Mouse (Mus musculus): ENCODE measurements at regions not wholly inside any gene's neighbourhood (a gene's known extent, or its start where the extent isn't known, plus 50 kb on each side); places are given as distances from the start of the nearest gene placed in this dataset.

DNA sequence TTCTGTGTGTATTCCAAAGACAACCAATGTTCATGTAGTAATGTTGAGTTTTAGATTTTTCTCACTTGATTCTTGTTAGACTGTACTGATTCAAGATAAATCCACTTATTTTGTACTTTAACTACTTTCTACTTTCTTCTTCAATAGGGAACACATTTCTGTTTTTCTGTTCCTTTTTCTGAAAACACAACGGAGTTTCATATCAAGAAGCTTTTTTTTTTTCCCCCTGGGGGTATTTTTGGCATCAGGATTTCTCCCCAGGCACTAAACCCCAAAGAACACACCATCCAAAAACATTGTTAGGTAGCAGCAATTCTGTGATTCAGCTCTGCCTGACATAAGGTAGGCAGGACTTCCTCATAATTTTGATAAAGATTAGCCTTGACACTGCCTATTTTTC lies 1200.7 kb downstream of the Gsdmc2 start:
- DNase-seq (ENCODE audit: low spot score in 2 of 2) = no peak

DNA sequence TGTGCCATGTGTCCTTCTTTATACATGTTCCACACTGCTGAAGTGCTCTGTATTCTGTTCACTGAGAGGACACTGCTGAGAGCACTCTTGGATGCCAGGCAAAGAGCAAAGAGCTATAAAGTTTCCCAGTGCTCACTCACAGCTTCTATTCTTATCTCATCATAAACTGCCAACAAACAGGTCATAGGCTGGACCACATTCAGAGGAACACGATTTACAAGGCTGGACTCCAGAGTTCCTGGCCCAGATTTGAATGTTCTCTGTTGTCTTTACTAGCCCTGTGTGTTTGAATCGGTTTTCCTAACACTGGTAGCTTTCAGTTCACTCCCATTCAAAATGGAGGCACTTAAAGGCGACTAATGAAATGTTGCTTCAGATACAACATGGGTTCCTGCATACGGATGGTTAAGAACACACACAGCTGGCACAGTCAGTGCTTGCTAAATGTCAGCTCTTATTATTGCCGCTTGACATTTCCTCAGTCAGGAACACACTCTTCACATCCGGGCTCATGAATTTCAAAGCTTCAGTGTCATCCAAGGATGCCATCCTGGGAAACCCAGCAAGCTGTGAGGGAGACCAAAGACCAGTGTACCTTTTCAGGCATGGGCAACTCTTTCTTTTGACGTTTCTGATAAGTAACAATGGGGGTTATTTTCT lies 1203.8 kb downstream of the Gsdmc2 start:
- no peak for DNase-seq (ENCODE audit: low spot score in 2 of 2)

DNA sequence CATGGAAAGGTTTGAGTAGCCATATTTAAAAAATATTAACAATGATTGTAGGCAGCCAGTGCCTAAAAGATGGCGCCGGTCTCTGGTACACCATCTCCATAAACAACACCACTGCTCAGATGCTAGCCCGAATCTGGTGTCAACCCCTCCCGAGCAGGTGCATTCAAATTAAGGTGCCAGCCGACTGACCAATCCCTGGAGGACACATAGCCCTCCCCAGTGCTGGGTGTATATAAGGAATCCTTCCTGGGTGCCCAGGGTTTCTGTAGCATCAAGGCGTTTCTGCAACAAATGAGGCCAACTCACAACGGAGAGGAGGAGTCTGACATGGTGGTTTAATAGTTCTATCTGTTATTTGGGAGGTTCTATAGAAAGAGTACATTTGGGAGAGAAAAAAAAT lies 1219.6 kb downstream of the Gsdmc2 start:
- DNase-seq (ENCODE audit: low spot score in 2 of 2) = no peak

DNA sequence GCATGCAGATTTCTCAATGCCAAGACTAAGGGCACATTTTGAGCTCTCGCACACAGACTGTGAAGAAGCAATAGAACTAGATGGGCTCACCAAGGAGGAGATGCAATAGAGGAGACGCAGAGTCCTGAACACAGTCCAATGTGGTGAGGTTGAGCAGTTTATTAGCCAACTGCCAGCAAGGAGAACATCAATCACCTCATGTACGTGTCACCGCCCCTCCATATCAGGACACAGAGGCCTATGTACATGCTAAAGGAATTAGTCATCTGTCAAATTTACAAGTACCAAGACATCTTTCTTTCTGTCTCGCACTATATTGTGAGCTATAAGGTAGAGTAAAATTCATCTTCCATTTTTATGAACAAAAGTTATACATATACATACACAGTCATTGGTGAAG lies 1228.9 kb downstream of the Gsdmc2 start:
- DNase-seq (ENCODE audit: low spot score in 2 of 2) = no peak

DNA sequence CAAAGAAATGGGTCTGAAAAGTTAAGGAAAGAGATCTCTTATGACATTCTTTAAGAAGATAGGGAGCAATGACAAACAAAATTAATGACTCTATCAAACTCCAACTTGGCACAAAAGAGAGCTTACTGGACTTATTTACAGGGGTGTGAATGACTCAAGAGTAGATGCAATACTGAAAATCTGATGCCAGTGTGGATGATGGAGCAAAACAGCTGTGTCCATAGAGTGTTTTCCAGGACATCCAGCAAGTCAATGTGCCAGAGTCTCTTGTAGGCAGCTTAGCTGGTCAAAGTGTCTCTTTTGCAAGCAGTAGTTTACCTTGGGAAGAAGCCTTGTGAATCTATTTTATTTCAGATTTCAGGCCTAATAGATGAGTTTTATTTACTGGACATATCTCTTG lies 1248.2 kb downstream of the Gsdmc2 start:
- no peak for DNase-seq (ENCODE audit: low spot score in 2 of 2)

DNA sequence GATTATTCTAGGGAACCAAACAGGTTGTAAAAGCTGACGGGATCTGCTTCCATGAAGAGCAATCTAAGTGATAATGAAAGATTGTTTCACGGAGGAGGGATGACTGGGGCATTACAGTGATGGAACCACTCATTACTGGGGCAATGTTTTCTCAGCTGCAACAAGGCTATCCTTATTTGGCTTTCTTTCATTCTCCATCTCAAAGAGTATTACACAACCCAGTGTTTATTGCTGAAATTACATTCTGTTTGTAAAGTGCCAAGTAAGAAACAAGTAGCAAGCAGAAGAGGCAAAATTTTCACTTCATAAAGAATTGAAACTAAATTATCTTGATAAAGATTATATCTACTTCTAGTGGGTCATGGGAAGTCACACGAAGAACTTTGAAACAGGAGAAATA lies 1256.4 kb downstream of the Gsdmc2 start:
- no peak for DNase-seq (ENCODE audit: low spot score in 2 of 2)

DNA sequence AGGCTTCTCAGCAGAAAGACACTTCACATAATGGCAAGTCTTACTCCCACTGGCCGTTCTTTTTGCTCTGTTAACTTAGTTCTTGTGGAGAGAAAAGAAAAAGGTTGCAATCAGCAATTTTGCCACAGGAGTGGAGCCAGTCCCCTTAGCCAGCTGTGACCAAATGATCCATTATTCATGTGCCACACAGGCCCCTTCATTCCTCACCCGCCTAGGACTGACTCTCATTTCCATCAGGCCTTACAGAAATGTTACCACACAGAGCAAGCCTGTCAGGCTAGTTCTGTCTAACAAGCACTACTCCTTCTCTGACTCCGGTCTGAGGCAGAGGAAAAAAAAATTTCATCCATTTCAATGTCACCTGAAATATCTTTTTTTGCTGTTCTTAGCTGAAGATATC lies 1266.2 kb downstream of the Gsdmc2 start:
- no peak for DNase-seq (ENCODE audit: low spot score in 2 of 2)

DNA sequence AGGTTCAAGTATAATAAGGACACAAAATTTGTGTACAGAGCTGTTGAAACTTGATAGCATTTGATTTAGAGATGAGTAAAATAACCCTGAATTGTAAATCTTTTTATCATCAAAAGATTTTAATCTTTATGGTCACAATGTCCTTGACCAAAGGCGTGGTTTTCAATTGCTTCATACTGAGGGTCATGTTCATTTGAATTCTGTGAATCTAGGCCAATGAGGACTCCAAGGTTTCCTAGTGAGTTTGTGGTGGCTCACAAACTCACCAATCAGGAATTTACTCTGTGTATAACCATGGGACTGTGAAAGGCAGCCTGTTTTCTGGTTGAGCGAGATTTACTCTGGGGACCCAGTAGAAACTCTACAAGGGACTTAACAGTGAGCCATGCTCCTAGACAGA lies 1269.2 kb downstream of the Gsdmc2 start:
- DNase-seq (ENCODE audit: low spot score in 2 of 2) = no peak

DNA sequence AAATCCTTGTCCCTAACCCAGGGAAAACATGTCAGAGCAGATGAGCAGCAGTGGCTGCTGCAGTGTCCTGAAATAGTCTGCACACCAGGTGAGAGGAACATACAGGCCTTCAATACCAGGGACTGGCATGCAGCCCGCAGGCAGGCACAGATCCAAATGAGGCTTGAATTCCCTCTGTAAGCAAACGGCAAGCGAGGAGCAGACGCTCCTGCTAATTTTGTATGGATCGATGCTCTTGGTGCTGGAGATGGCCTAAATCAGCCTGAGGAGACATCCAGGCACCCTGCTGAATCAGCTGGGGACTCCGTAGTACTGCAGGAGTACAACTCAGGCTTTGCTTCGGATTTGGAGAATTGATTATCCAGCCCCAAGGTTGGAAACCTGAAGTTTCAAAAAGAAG lies 1273.2 kb downstream of the Gsdmc2 start:
- DNase-seq (ENCODE audit: low spot score in 2 of 2) = no peak

DNA sequence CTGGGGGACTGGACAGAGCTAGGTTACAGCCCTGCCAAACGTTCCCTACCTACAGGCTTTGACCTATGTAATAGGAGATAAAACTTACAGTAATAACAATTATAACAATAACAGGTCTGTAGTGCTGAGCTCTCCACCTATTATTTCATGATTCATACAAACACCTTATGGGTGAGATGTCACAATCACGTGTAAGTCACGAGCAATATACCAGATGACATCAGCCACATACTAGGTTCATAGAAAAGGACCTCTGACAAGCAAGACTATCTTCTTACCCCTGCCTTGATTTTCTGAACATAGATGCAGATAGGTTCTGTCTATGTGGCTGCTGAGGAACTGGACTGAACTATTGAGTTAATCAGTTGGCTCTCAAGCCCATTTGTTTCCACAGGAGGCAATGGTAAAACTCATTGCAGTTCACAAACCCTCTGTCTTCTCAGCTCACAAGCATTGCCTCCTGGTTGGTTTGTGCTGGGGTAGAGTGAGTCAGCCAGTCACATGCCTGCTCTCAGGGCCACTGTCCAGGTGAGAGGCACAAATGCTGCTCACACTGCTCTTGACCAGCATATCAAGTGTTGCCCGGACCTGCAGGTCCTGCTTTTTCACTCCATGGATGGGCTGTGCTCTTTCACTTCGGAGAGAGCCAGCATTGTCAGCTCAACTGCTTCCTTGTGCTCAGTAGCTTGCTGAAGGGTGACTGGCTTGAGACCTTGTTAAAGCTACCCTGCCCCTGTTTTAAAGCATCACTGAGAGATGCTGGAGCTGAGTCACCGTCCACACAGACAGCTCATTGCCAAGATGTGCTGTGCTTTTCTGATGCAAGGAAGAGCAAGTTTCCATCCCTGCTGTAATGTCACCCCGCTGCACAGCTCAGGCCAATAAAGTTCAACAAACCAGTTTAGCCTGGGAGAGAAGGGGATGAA lies 1275.9 kb downstream of the Gsdmc2 start:
- DNase-seq (ENCODE audit: low spot score in 2 of 2) = no peak

DNA sequence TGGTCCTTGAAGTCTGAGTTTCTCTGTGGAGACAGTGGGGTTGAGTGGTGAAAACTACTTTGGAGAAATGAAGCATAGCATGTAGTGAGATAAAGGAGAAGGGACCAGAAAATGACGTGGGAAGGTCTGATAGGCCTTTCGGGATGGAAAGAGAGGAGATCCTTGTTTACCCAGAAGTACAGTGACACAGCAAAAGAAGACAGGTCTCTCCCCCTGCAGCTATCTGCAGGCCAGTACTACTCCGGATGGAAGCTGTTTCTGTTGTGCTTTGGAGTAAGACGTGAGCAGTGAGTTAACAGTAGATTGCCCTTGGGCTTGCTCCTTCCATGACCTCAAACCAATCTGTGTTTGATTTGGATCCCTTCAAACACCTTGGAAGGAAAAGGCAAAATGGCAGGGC lies 1277.5 kb downstream of the Gsdmc2 start:
- no peak for DNase-seq (ENCODE audit: low spot score in 2 of 2)

DNA sequence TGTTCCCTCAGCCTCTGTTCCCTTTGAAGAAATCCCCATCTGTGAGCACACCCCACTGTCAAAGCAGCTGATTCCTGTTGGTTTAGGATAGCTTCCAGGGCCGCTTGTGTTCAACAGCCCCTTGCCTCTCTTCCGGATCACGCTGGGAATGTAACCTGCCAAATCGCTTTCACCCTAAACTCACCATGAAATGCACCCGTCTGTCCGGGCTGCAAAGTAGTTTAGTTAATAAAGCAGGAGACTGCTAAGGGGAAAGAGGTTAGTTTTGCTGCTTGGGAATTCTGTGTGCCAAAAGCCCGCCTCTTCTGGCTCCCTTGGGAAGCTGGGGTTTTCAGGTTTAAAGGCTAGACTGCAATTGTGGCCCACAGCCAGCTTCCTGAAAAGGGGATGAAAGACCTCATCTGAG lies 1278.9 kb downstream of the Gsdmc2 start:
- no peak for DNase-seq (ENCODE audit: low spot score in 2 of 2)

DNA sequence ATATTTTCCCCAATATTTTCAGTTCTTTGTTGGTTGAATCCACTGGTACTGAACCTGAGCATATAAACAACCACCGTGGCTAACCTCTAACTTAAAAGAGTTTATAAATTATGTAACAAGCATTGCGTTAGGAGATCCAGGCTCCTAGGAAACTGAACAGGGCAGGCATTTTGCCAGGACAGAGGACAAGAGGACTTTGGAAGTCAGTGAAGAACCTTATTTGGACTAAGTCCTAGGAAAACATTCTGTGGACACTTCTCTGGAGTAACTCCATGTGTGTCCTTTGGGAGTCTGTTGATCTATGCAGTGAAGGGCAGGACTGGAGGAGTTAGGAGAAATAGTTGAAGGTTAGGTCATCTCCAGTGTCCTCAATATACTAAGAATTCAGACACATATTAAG lies 1311.7 kb downstream of the Gsdmc2 start:
- no peak for DNase-seq (ENCODE audit: low spot score in 2 of 2)

DNA sequence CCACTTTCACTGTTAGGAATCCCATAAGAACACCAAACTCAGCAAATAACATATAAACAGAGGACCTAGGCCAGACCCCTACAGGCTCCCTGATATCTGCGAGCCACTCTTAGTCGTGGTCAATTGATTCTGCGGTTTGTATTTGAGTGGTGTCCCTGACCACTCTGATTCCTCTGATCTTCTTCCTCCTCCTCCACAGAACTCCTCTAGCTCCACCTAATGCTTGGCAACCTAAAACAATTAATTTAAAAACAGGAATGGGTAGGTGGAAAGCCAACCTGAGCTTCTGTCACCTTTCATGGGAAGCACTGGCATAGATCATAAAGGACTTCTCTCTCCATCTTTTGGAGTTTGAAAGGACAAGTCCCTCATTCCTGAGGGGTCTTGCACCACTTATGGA lies 1316.0 kb downstream of the Gsdmc2 start:
- DNase-seq (ENCODE audit: low spot score in 2 of 2) = no peak

DNA sequence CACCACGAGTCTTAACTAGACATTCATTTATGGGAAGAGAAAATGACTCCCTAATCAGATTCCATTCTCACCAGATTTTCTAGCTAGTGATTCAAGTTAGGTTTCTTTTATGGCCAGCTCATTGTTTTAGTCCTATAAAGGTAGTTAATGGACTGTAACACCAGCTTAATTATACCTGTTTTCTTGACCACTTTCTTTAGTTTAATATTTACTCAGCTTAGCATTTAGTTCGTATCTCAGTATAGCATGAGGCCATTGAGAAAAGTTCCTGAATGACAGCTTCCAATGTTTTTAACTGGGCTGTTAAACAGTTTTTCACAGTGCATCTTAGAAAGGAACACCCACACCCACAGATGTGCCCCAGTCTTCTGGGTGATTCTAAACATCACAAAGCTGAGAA lies 1320.3 kb downstream of the Gsdmc2 start:
- DNase-seq (ENCODE audit: low spot score in 2 of 2) = no peak

DNA sequence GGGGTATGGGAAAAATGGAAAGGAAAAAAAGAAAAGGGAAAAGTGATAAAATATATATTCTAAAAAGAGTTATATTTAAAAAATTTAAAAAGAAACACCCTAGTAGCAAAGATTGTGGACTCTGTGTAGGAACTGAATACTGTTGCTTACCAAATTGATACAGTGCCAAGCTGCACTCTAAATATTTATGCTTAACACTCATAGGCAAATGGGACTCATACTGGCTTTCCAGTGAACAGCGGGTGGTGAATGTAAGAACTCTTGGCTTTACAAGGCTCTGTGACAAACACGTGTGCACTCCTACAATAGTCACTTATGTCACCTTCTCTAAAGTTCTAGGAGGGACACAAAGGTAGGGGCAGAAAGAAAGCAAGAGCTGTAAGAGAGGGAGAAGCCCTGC lies 1320.8 kb downstream of the Gsdmc2 start:
- DNase-seq (ENCODE audit: low spot score in 2 of 2) = no peak

DNA sequence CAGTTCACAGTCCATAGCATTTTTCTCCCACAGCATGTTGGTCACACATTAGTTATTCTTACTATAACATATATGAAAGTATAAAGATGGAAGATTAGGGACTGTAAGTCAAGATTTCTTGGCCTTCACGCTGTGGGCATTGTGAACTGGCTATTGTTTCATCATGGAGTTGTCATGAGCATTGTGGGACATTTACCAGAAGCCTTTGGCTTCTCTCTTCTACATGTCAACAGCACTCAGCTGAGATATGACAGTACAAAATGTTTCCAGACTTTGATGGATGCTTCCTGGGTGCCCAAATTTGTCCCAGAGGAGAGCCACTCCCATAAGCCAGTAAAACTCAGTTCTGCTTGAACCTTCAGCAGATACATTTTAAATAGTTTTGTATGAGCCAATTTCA lies 1331.5 kb downstream of the Gsdmc2 start:
- DNase-seq (ENCODE audit: low spot score in 2 of 2) = no peak

DNA sequence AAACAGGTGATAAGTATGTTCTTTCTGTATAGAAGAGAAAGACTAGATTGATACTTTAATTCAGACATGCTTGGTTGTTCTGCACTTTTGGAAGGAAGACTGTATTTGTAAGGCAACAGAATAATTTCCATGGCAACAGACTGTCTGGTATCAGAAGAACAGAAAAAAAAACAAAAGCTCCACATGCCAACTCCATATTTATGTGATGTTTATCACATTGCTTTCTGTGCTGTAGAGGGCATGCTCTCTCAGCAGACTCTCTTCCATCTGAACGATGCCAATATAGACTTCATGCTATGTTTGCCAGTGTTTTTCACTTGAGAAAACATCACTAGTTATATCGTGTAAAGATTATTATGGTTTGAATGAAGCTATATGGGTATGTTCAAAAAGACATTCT lies 1333.5 kb downstream of the Gsdmc2 start:
- DNase-seq (ENCODE audit: low spot score in 2 of 2) = no peak

DNA sequence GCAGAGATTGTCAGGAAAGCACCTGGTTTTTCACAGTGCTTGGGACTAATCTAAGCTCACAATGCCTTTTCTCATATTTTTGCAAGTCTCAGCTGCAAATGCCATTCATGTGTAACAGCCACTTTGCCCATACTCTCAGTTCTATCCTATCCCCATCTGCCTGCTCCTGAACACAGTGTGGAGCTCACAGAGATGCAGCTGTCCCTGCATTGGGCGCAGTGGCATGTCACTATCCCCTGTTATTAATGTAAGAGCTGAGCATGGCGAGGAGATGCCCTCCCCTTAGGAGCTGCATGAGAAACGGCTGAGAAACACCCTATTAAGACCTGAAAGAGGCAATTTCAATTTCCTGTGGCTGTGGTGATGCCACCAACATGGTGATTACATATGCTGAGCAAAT lies 1341.1 kb downstream of the Gsdmc2 start:
- no peak for DNase-seq (ENCODE audit: low spot score in 2 of 2)

DNA sequence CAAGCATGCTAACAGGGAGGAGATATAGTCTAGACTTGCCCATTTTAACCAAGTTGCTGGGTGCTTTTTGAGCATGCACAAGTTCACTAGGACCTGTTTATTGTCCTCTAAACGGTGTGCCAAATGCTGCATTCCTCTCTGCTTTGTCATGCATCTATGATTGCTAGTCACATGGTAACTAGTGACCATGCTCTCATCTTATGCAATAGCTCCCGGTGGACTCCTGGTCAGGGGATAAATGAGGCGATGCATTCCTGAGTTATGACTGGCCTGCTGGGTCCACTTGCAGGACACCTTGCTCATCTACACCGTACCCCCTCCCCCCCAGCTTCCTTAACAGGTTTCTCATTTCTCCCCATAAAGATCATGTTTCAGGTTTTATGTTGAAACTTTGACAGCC lies 1344.0 kb downstream of the Gsdmc2 start:
- DNase-seq (ENCODE audit: low spot score in 2 of 2) = no peak

DNA sequence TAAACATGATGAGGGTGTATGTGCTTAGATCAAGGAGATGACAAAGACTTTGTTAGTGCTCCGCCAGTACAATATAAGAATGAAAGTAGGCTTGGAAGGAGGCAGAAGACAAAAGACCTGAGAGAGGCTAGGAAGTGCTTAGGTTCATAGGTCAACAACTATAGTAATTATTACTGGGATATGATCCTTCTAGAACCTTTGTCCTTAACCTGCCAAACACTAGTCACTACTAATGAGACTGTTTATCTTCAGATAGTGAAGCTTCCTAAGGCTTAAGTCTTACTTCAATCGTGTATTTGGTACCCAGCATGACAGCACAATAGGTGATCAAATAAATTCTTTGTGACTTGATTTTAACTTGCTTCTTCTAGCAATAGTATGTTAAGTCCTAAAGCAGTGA lies 1344.5 kb downstream of the Gsdmc2 start:
- DNase-seq (ENCODE audit: low spot score in 2 of 2) = no peak

DNA sequence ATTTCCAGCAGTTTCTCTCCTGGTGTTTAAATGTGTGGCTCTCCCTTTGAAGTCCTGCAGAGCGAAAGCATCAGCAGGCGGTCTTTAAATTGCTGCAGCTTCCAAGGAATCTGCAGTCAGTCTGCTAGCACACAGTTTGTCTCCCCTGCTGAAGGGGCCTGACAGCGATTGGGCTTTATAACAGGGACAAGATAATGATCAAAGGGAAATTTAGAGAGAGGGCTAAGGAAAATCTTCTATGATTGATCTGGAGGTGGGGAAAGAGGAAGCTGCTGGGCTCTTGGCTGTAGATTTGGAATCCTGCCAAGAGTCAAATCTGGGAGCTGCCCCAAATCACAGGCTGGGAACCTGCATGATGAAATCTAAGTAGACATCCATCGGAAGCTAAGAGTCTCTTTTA lies 1348.8 kb downstream of the Gsdmc2 start:
- DNase-seq (ENCODE audit: low spot score in 2 of 2) = no peak

DNA sequence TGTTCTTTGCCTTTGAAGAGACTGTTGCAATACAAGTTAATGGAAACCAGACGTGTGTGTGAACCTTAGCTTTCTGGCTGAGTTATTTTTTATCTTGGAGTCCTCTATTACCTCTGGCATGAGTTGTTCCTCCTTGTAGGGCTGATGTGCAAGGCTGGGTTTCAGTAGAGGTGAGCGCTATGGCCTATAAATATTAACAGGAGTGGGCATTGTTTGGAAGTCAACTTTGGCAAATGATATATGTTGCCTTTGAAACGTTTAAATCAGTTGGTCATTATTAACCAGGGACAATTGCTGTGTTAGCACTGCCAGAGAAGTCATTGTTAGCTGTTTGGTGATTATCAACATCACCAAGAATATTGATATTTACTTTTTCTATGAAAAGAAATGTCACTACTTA lies 1352.6 kb downstream of the Gsdmc2 start:
- DNase-seq (ENCODE audit: low spot score in 2 of 2) = no peak

DNA sequence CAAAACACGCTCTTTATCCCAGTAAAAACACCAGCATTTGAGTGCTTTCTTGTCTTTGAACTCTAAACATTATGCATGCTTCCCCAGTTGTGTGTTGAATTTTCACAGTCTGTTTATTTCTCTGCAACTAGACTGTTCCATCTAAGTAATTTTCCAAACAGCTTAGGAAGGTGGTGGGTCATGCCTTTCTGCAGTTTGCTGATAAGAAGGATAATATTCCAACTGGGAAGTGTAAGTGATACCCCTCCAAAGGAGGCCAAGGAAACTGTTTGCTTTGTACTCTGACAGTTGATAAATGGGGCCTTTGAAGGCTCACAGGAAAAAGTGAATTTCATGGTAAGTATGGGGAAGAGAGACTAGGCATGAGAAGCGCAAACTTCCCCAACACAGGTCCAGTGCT lies 1354.4 kb downstream of the Gsdmc2 start:
- DNase-seq (ENCODE audit: low spot score in 2 of 2) = no peak
